Mouse (Mus musculus): ENCODE results near the gene Fam169a.

Fam169a gene

GRCm38 (mm10) chr13:97180113-97180828 is 113.2 kb downstream of the Fam169a start:
- DNase-seq (ENCODE audit: low read depth), result no peak
